26 mouse cellular contexts compared by ENCODE assay signal in genomic region chr13:51363390-51363789, GRCm38 (mm10). TPM values are rescaled to one million over a fixed set of nuclear protein-coding genes. Genes with fewer than 3 reads are reported as not detected.
DNase-seq lines count a peak whose midpoint lies in the region; ATAC-seq and TF ChIP-seq lines count a peak whose summit lies in the region.
"Had no signal": no experiment of that assay in that cellular context is flagged by ENCODE, and none has a peak within 500 bp of the region (broad histone marks: within the 10 kb centered on the region; RNA-seq: fewer than 3 reads in every experiment).

No protein-coding gene starts in this region.

- H3K27ac ChIP-seq in midbrain, embryonic 10.5 days (replicated peaks) = peak overlapping the region; percentile 28; the same call in 1 of the 2 replicates
- no peak overlapping the region for H3K27ac ChIP-seq in midbrain, embryonic 13.5 days
- H3K27ac ChIP-seq in lung, postnatal 0 days (ENCODE audit: low read length) = no peak overlapping the region
- H3K27ac ChIP-seq: embryonic facial prominence, embryonic 12.5 days; embryonic facial prominence, embryonic 15.5 days; hindbrain, embryonic 12.5 days had no signal

- H3K27me3 ChIP-seq in midbrain, embryonic 10.5 days (ENCODE audit: low read depth, poor library complexity, severe bottlenecking) = no peaks in the 10 kb centered on the region
- H3K27me3 ChIP-seq in midbrain, embryonic 13.5 days = no peaks in the 10 kb centered on the region
- H3K27me3 ChIP-seq in lung, postnatal 0 days (replicated peaks; ENCODE audit: insufficient read depth, low read length) = no peaks in the 10 kb centered on the region
- H3K27me3 ChIP-seq: CH12.LX; embryonic facial prominence, embryonic 12.5 days; embryonic facial prominence, embryonic 15.5 days; hindbrain, embryonic 12.5 days; Patski had no signal

- no peaks in the 10 kb centered on the region for H3K36me3 ChIP-seq in midbrain, embryonic 10.5 days
- H3K36me3 ChIP-seq in midbrain, embryonic 13.5 days = no peaks in the 10 kb centered on the region
- H3K36me3 ChIP-seq in lung, postnatal 0 days (ENCODE audit: insufficient read depth, low read length) = no peaks in the 10 kb centered on the region
- H3K36me3 ChIP-seq: embryonic facial prominence, embryonic 12.5 days; embryonic facial prominence, embryonic 15.5 days; G1E; hindbrain, embryonic 12.5 days had no signal

- ATAC-seq in midbrain, embryonic 13.5 days = no peak
- ATAC-seq in lung, postnatal 0 days = peak; percentile 43; the same call in 1 of the 2 replicates
- ATAC-seq: forebrain, embryonic 14.5 days; hindbrain, embryonic 16.5 days; Patski had no signal

- H3K9me3 ChIP-seq in midbrain, embryonic 10.5 days (replicated peaks) = no peaks in the 10 kb centered on the region
- no peaks in the 10 kb centered on the region for H3K9me3 ChIP-seq in midbrain, embryonic 13.5 days
- no peaks in the 10 kb centered on the region for H3K9me3 ChIP-seq in lung, postnatal 0 days (ENCODE audit: low read length)
- H3K9me3 ChIP-seq: embryonic facial prominence, embryonic 12.5 days; embryonic facial prominence, embryonic 15.5 days; hindbrain, embryonic 12.5 days had no signal

- no peak overlapping the region for H3K4me3 ChIP-seq in lung, adult 2 months (replicated peaks; ENCODE audit: extremely low read depth, low read depth, low read length)
- no peak overlapping the region for H3K4me3 ChIP-seq in midbrain, embryonic 10.5 days
- no peak overlapping the region for H3K4me3 ChIP-seq in midbrain, embryonic 13.5 days (replicated peaks)
- no peak overlapping the region for H3K4me3 ChIP-seq in lung, postnatal 0 days (ENCODE audit: low read depth, low read length)
- H3K4me3 ChIP-seq: embryonic facial prominence, embryonic 12.5 days; embryonic facial prominence, embryonic 15.5 days; hindbrain, embryonic 12.5 days had no signal

- no peak for TF ChIP-seq CTCF in lung, adult 2 months (IDR thresholded peaks at IDR 0.05; ENCODE audit: insufficient read depth, low read length)
- no peak for TF ChIP-seq CTCF in lung, postnatal 0 days (IDR thresholded peaks at IDR 0.05)

- no peak for TF ChIP-seq POLR2A in lung, adult 2 months (IDR thresholded peaks at IDR 0.05; ENCODE audit: borderline replicate concordance, extremely low read depth, low read depth, low read length)

- no peak for TF ChIP-seq EP300 in lung, postnatal 0 days (IDR thresholded peaks at IDR 0.05)

- WGBS in lung, adult 2 months = 60% methylated on average over 7 of the region's 7 CpGs
- WGBS in midbrain, embryonic 10.5 days = 88% methylated on average over 7 of the region's 7 CpGs
- WGBS in midbrain, embryonic 13.5 days = 92% methylated on average over 7 of the region's 7 CpGs
- WGBS in lung, postnatal 0 days = 61% methylated on average over 7 of the region's 7 CpGs

- H3K4me2 ChIP-seq in midbrain, embryonic 13.5 days (replicated peaks) = no peak overlapping the region
- no peak overlapping the region for H3K4me2 ChIP-seq in lung, postnatal 0 days (replicated peaks; ENCODE audit: low read depth, low read length)
- H3K4me2 ChIP-seq: embryonic facial prominence, embryonic 12.5 days; embryonic facial prominence, embryonic 15.5 days; heart, embryonic 11.5 days; hindbrain, embryonic 12.5 days had no signal

- DNase-seq in lung, adult 18-20 months = peak; percentile 24 to 48
- DNase-seq in lung, adult 2 months = no peak
- DNase-seq in midbrain, embryonic 10.5 days (ENCODE audit: low spot score) = no peak
- DNase-seq in lung, postnatal 0 days (ENCODE audit: low spot score) = peak; percentile 51
- no peak for DNase-seq in right cerebral cortex, postnatal 14 days
- DNase-seq in c-Kit-positive CD71-positive TER-119-positive erythroid progenitor cells, embryonic 14.5 days (ENCODE audit: low spot score) = no peak
- DNase-seq: adrenal gland, postnatal 10 days; adrenal gland, postnatal 36 days; B cell, adult 2 months; cerebellum, adult 11 months; cerebellum, adult 2 months; cerebellum, adult 9-11 months; cerebellum, postnatal 25 days; forebrain, postnatal 0 days; gastrocnemius, postnatal 25 days; heart, adult 18-20 months had no signal

- peaks cover 4% of the 10 kb centered on the region for H3K4me1 ChIP-seq in lung, adult 2 months (ENCODE audit: control insufficient read depth, insufficient read depth, low read length)
- peaks cover 11% of the 10 kb centered on the region; the same call in 1 of the 2 replicates for H3K4me1 ChIP-seq in midbrain, embryonic 10.5 days
- H3K4me1 ChIP-seq in midbrain, embryonic 13.5 days (replicated peaks) = peaks cover 4% of the 10 kb centered on the region; the same call in 1 of the 2 replicates
- no peaks in the 10 kb centered on the region for H3K4me1 ChIP-seq in lung, postnatal 0 days (ENCODE audit: insufficient read depth, low read depth, low read length)
- H3K4me1 ChIP-seq: embryonic facial prominence, embryonic 12.5 days; embryonic facial prominence, embryonic 15.5 days had no signal

- no peak overlapping the region for H3K9ac ChIP-seq in midbrain, embryonic 13.5 days (replicated peaks)
- H3K9ac ChIP-seq in lung, postnatal 0 days (replicated peaks; ENCODE audit: low read depth) = no peak overlapping the region
- H3K9ac ChIP-seq: embryonic facial prominence, embryonic 12.5 days; embryonic facial prominence, embryonic 15.5 days; forebrain, postnatal 0 days; hindbrain, embryonic 12.5 days had no signal

RNA-seq across cellular contexts. Expression of gene S1pr3, which starts 45.0 kb away (rescaled TPM):
- polyA plus RNA-seq in lung, adult 2 months (2012; rRNA removed) = 38.6 and 51.1 TPM in 2 replicates
- 47.5 and 53.4 TPM in 2 replicates for polyA plus RNA-seq in midbrain, embryonic 10.5 days (2016; fragmentation: Nextera tagmentation; extraction: Ambion mirVana)
- 10.2 and 10.4 TPM in 2 replicates for polyA plus RNA-seq in midbrain, embryonic 13.5 days (2015; fragmentation: Nextera tagmentation; extraction: Ambion mirVana)
- 44.5 and 51.3 TPM in 2 replicates for polyA plus RNA-seq in lung, postnatal 0 days (2015; fragmentation: Nextera tagmentation; extraction: Ambion mirVana)
- polyA plus RNA-seq: G1E had no signal

Comparison
In these comparisons a context has a peak if more than half of its experiments do, and no peak if none do; other contexts are left out.
1. DNase-seq: peak in lung, adult 18-20 months (2 of 2) and lung, postnatal 0 days (single experiment); none in lung, adult 2 months (single experiment), midbrain, embryonic 10.5 days (single experiment), right cerebral cortex, postnatal 14 days (single experiment) and c-Kit-positive CD71-positive TER-119-positive erythroid progenitor cells, embryonic 14.5 days (single experiment).